Mouse (Mus musculus) mature B cell (primary cell): ENCODE data around the gene Tbxas1.

ENCODE experiments used
- in situ Hi-C: fragments of 300-500 bp; cut with MboI; formaldehyde crosslinking; loops from 2 replicates; pipeline ENCODE4 v1.14.3; 2019

Tbxas1 gene

DNA sequence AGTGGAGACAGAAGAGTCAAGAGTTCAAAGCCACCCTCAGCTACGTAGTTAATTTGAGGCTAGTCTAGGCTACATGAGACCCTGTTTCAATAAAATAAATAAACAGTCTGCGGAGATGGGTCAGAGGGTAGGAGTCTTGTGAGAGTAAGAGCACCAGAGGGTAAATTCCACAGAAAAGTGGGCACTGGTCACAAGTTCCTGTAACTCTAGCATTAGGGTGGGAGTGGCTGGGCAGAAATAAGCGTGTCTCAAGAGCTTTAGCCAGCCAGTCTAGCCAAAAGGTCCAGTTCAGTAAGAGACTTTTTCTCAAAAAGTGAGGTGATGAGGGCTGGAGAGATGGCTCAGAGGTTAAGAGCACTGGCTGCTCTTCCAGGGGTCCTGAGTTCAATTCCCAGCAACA lies 18.4 kb downstream of the Tbxas1 start:
- in situ Hi-C loops: no loop called here

DNA sequence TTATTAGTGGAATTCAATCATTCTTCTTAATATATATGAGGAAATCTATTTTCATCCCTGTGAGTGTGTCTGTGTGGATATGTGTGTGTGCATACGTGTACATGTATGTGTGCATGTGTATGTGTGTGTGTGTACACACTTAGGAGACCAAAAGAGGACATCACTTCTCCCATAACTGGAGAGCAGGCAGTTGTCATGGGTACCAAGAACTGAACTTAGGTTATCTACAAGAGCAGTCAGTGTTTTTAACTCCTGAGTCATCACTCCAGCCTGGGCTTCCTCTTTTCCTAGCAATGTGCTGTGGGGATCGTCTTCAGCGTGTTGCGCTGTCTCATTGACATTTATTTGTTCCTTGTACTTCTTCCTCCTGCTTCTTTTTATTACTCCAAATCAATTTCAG lies 24.9 kb downstream of the Tbxas1 start:
- in situ Hi-C loops: loop anchor here (25.0 kb wide), 1 partner anchor 163 kb away; no protein-coding TSS in a partner anchor

DNA sequence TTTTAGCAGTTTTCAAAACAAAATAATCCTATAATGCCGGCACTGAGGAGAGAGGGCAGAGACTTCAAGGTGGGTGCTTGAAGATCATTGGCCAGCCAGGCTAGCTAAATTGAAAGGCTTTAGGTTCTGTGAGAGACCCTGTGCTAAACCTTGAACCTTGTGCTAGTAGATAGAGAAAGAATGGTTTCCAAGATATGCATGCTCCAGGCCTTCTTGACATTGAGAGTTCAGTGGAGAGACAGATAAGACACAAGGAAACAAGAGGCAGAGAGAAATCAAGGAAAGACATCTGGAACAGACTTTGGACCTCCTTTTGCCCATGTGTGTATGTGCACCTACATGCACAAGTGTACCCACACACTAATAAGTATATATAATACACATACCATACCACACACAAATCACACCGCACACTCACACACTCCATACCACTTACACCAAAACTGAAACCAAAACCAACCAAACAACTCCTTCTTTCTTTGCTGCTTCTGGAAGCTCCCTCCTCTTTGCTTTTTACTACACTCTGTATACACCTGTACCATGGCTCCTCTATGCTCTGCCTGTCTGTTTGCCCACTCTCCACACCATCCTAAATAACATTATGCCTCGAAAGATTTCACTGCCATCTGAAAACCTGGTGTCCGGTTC lies 25.4 kb downstream of the Tbxas1 start:
- in situ Hi-C loops: loop anchor here (25.0 kb wide), 1 partner anchor 163 kb away; no protein-coding TSS in a partner anchor

DNA sequence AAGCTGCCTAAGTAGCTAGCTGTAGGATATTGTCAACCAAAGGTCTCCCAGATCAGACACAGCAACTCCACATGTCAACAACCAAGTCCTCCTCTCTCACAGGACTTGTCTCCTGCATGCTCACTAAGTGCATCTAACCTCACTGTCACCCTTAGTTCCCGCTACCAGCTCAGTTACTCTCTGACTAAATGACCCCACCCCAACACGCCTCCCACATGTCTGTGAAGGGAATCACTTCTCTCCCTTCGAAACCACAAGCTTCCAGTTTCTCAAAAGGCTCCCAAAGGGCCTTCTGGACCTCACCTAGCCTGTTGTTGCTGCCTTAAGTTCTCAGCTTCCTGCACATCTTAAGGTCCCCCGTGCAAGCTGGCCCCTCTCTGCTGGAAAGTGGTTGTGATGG lies 25.9 kb downstream of the Tbxas1 start:
- in situ Hi-C loops: loop anchor here (25.0 kb wide), 1 partner anchor 164 kb away; no protein-coding TSS in a partner anchor

DNA sequence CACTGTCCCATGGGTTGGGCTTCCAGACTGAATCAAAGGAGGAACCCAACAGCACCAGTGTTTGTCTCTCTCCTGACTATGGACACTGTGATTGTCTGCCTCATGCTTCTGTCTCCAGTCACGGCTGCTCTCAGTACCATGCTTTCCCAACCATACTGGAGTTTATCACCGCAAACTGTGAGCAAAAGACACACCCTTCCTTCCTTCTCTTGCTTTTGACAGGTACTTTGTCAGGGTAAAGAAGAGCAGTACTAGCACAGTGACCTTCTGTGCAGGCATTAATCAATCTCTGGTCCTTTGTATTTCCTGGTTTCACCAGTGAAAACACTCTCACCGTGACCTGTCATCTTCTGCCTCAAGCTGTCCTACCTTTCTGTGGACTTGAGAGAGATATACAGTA lies 26.4 kb downstream of the Tbxas1 start:
- in situ Hi-C loops: loop anchor here (25.0 kb wide), 1 partner anchor 164 kb away; no protein-coding TSS in a partner anchor

DNA sequence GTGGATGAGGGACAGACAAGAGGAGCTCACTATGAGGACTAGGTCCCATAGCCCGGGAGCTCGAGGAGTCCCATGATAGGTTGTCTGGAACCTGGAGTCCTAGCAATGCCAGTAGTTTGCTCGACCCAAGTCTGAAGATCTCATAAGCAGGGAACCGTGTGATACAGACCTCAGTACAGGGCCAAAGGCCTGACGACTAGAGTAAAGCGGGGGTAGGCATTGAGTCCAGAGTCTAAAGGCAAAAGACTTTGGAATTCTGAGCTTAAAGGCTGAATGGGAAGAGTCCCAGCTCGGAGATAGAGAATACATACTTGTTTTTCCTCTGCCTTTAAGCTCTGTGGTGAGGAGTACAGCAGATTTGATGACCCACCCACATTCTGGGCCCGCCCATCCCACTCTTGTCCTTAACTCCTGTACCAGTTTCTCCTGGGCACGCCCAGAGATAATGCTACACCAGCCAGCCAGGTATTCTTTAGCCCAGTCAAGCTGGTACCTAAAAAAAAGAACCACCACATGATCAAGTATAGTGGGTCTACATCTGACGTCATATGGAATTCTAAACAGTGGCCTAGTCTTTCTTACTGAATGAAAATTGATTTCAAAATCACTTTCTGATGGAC lies 27.7 kb downstream of the Tbxas1 start:
- in situ Hi-C loops: loop anchor here (25.0 kb wide), 1 partner anchor 166 kb away; no protein-coding TSS in a partner anchor

DNA sequence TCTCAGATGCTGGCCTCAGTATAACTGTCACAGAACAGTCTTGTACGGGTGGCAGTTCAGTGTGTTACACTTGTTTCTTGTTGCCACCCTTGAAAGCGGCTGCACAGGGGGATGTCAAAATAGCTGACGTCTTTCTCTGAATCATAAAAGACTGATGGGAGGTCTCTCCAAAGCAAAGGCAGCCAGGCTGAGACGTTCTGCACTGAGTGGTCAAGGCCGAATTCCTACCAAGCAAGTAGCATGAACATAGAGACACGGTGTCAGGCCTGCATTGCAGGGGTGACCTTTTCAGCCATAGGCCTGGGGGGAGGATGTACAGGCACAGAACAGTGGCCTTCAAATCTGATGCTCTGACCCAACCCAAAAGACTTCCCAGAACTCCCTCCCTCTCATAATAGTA lies 30.8 kb downstream of the Tbxas1 start:
- in situ Hi-C loops: loop anchor here (25.0 kb wide), 1 partner anchor 169 kb away; no protein-coding TSS in a partner anchor

DNA sequence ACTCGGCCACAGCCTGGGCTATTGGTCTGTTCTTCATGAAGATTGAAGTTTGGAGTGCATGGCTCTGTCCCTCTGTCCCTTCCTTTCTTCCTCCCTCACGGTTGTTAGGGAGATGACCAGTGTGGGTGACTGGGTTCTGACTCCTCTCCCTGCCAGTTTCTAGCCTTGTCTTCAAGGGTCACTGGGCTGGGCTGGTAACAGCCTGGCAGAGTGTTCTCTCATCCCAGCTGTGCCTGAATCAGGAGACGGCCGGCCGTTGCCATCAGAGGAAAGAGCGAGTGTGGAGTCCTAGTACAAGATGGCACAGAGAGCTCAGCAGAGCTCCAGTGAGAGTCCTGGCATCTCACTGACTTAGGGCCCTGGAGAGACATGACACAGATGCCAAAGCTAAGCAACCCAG lies 33.2 kb downstream of the Tbxas1 start:
- in situ Hi-C loops: loop anchor here (25.0 kb wide), 1 partner anchor 171 kb away; no protein-coding TSS in a partner anchor

DNA sequence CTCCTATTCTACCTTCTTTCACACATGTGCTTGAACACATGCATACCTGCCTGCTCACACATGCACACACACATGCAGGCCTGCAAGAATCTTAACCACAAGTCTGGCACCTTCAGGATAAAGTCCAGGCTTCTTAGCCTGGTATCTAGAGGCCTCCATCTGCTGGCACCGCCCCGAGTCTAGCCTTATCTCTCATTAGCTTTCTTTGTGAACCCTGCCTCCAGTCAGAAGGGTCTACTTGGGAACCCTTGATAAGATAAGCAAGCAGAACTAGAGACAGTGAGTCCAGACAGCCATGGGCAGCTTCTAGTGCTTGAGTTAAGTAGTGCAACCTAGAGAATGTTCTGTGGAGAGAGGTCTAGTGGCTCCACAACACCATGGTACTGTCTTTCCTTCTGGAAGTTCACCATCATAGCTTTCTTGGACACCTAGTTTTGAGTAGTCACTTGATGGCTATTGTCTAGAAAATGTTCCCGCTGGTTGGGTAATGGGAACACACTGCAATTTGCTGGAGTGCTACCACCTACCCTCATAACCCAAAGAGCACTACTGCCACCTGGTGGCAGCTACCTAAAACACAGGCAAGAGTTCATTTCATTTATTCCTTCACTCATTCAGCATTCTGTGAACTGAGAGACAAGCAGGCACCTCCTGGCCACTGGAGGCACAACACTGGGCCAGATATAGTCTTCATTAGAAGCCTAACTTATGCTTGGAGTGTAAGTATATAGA lies 35.8 kb downstream of the Tbxas1 start:
- in situ Hi-C loops: loop anchor here (25.0 kb wide), 1 partner anchor 174 kb away; no protein-coding TSS in a partner anchor

DNA sequence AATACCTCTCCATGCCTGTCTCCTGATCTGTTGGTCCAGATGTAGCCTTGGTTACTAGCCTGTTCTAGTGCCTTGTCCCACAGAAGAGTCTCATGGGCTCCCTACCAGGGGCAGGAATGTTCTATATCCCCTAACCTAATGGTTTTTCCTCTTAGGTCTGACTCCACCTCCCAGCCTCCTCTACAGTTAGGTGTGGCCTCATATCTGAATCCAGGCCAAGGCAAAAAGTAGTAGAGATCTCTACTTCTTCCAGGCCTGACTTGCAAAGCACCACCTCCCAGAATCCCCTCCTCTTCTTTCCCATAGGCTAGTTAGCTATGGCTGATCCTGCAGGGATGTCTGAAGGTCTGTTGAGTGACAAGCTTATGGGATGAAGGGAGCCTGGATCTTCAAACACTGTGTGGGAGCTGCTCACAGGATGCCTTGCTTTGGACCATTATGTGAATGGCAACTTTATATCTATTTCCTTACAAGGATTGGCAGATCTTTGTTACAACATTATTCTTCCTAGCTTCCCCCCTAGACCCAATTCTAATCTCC lies 37.0 kb downstream of the Tbxas1 start:
- in situ Hi-C loops: loop anchor here (25.0 kb wide), 1 partner anchor 175 kb away; no protein-coding TSS in a partner anchor

DNA sequence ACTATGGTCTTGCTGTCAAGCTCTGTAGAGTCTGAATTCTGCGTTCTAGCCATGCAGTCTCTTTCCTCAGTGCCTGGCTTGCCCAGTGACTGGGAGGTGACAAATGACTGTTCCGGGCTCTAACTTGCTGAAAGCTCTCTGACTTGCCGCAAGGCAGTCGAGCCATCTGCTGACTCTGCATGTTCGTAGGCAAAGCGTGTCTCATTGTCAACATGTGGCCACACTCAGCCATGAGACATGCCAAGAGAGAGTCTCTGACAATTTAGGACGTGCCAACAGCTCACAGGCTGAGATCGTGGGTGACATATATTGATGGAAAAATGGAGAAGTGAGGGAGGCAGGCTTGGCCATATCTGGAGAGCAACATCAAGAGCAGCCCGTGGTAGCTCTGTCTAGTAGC lies 37.6 kb downstream of the Tbxas1 start:
- in situ Hi-C loops: loop anchor here (25.0 kb wide), 1 partner anchor 176 kb away; no protein-coding TSS in a partner anchor

DNA sequence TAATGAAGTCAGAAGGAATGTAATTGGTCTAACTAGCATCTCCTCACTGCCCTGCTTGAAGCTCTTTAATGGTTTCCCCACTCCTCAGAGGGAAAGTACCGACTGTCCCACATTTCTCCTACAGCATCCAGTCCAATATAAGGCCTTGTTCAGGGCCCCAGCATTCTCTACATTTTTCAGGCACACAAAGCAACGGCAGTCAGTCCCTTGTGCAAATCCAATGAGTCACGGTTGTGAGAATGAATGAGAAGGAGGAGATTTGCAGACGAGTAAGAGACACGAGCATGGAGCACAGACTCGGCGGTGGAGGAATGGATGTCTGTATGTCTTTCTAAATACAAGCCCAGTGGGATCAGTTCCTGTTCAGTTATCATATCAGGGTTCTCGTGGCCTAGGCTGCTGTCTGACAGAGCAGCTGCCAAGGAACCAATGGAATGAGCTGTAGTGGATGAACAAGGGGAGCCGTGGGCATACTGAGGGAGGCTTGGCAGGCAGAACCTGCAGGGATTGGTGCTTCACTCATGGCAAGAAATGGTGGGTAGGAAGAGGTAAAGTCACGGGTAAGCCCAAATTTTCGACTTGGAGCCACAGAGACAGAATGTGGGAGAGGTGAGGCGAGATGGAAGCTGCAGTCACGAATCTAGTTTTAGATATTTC lies 38.3 kb downstream of the Tbxas1 start:
- in situ Hi-C loops: loop anchor here (25.0 kb wide), 1 partner anchor 176 kb away; no protein-coding TSS in a partner anchor

DNA sequence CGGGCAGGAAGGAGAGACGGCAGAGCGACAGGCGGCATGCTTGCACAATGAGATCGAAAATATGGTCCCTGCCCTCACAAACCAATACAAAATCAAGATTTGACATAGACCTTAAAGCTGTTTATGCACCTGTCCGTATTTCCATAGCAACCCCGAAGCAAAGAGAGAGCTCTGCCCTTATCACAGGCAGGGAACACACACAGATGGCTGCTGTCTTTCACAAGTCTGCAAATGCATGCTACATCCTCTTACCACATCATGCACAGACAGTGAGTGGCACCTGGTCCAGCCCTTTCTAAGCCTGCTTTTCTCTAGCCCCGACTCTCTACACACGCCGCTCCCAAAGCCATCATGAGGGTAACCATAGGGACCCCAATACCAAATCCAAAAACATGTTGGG lies 39.0 kb downstream of the Tbxas1 start:
- in situ Hi-C loops: loop anchor here (25.0 kb wide), 1 partner anchor 177 kb away; no protein-coding TSS in a partner anchor

DNA sequence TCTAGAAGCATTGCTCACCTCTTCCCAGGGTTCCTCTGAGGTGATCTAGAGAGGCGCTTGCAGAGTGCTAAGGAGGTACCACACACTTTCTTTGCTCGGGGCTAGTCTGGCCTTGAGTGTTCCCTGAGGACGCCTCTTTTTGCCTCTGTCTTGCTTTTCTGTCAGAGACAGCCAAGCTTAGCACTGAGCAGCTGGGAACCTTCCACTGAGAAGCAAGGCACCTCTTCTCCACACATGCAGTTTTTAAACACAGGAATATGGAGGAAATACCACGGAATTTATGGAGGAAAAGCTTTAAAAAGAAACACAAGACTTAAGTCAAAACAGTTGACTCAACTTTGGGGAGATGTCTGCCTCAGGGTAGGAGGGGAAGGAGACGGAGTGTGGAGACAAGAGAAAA lies 40.6 kb downstream of the Tbxas1 start:
- in situ Hi-C loops: loop anchor here (25.0 kb wide), 1 partner anchor 178 kb away; no protein-coding TSS in a partner anchor

DNA sequence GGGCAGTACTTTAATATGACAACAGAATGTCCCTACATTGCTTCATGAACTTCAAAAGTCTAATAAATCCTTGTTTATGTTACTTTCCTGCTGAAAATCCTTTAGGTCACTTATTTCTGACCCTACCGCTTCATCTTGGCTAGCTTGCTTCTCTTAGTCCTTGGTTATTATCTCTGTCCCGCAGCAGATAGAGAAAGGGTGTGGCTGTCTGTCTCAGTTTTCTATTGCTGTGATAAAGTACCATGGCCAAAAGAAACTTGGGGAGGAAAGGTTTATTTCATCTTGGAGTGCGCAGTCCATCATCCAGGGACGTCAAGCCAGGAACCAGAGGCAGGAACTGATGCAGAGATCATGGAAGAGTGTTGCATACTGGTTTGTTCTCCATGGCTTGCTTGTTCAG lies 41.4 kb downstream of the Tbxas1 start:
- in situ Hi-C loops: loop anchor here (25.0 kb wide), 1 partner anchor 179 kb away; no protein-coding TSS in a partner anchor

DNA sequence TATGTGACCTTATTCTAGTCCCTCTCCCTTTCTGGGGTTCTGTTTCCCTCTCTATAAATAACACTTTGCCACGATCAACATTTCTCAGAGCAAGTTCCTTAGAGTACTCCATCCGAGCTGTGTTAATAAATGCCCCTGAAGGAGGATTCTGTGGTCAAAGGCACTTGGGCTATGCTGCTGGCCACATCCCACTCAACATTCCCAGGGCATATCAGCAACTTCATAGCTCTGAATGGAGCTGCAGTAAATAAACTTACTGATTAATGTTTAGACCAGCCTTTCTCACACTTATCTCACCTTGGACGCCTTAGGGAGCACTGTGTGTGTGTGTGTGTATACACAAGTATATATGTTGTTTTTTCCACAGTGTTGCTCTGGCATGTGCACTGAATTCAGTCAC lies 42.2 kb downstream of the Tbxas1 start:
- in situ Hi-C loops: loop anchor here (25.0 kb wide), 1 partner anchor 180 kb away; no protein-coding TSS in a partner anchor

DNA sequence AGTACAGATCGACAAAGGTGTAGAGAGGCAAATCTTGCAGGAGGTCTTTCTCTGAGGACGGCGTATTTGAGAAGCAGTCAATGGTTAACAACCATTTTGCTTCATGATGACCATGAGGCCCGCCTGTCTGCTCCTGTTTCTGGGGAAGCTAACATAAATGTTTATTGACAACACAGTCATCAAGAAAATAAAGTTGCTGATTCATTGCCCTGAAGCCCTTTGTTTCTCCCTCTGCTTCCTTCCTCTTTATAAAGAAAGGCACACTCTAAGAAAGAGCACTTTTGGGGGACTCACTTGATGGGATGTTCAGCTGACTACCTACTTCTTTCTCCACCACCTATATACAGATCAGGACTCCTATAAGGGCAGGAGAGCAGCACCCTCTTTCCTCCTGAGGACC lies 43.5 kb downstream of the Tbxas1 start:
- in situ Hi-C loops: loop anchor here (25.0 kb wide), 1 partner anchor 181 kb away; no protein-coding TSS in a partner anchor

DNA sequence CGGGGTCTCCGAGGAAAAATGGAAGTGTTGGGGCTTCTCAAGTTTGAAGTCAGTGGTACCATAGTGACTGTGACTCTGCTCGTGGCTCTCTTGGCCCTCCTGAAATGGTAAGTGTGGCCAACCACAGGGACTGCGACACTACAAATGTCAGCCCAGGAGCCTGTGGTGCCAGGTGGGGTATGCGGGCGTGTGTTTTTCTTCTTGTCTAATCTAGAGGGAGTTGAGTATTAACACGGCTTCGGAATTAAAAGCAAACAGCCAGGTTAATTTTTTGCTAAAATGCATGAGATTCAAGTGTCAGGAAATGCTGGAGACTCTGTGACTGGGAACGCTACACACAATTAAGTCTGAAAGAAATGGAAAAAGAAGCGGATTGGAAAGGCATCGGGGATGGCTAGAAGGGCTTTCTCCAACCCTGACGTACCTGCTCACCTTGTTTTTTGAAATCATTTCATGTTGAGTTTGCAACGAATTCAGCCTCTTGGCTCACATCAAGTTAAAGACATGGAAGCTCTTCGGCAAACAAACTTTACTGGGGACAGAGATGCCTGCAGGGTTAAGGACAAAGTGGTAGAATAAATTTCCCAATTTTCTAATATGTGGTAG lies 44.0 kb downstream of the Tbxas1 start:
- in situ Hi-C loops: loop anchor here (25.0 kb wide), 1 partner anchor 182 kb away; no protein-coding TSS in a partner anchor

DNA sequence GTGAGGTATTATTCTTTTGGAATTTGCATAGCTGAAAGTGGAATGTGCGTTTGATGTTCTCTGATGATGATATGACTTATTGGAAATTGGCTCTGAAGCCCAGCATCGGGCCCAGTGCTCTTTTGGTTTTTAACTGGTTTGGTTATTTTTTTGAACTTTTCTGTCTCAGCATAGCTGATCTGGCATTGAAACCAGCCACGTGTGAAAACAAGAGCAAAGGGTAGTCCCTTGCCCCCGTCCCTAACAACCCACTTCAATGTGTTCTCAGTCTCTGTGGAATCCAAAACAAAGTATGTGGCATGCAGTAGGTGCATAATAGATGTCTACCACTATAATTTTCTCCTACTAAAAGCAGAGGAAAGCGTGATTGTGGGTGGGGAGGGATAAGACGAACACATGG lies 44.9 kb downstream of the Tbxas1 start:
- in situ Hi-C loops: loop anchor here (25.0 kb wide), 1 partner anchor 183 kb away; no protein-coding TSS in a partner anchor

DNA sequence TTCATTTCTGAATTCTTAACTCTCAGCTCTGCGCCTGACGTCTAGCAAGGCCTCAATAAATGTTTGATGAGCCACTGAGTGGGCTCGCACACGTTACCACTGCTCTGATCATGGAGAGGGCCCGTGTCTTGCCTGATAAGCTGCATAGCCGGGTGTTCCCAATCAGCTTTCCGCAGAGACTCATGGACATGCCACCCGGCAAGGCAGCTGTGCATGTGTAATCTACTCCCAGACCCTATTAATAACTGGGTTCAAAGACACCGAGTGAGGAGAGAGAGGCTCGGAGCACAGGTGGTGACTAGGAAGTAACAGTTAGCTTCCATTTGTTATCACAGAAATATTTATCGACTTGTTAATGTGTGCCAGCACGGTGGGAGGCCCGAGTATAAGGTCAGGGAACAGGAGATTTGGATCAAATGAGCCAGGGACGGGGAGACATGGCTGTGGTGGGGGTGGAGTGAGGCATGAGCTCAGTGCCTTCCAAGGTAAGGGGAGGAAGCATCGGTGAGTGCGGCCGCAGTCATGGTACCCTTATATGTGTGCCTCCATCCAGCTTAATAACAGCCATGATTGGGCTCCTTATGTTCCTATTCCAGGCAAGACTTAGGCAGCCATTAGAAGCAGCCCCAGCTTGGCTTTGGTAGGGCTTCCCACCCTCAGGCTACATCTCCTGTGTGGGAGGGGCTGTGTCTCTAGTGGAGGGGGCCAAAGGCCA lies 46.0 kb downstream of the Tbxas1 start:
- in situ Hi-C loops: loop anchor here (25.0 kb wide), 1 partner anchor 184 kb away; no protein-coding TSS in a partner anchor
